17 mouse cellular contexts compared by ENCODE assay signal in genomic region chr2:131460946-131461682, GRCm38 (mm10). TPM values are rescaled to one million over a fixed set of nuclear protein-coding genes. Genes with fewer than 3 reads are reported as not detected.
DNase-seq lines count a peak whose midpoint lies in the region; ATAC-seq and TF ChIP-seq lines count a peak whose summit lies in the region.
"Had no signal": no experiment of that assay in that cellular context is flagged by ENCODE, and none has a peak within 500 bp of the region (broad histone marks: within the 10 kb centered on the region; RNA-seq: fewer than 3 reads in every experiment).

No protein-coding gene starts in this region.

- TF ChIP-seq POLR2A in heart, adult 2 months (IDR thresholded peaks at IDR 0.05; ENCODE audit: insufficient read depth, low read depth, low read length), result no peak

- TF ChIP-seq CTCF in heart, adult 2 months (IDR thresholded peaks at IDR 0.05), result no peak

- no peak for ATAC-seq in kidney, embryonic 14.5 days (ENCODE audit: low FRiP score, low TSS enrichment)
- ATAC-seq: inflammation-experienced regulatory T-cells, adult 6 months had no signal

- peak; percentile 33 for DNase-seq in kidney, adult 18-20 months
- peak; percentile 72 to 78 for DNase-seq in heart, adult 2 months
- peak; percentile 34 to 41 for DNase-seq in kidney, adult 8-10 months
- DNase-seq in lung, postnatal 36 days, result peak; percentile 57
- no peak for DNase-seq in spleen, postnatal 10 days (ENCODE audit: low spot score in 2 of 2)
- no peak for DNase-seq in frontal cortex, postnatal 14 days (ENCODE audit: low spot score in 2 of 2)
- no peak for DNase-seq in layer of hippocampus, adult 18-20 months (ENCODE audit: low spot score in 2 of 2)
- DNase-seq: cerebellum, adult 11-12 months; spleen, adult 18-20 months; thymus, adult 18-20 months had no signal

- no peak overlapping the region for H3K9ac ChIP-seq in kidney, embryonic 14.5 days (ENCODE audit: low read depth, low read length)
- H3K9ac ChIP-seq in heart, adult 2 months (ENCODE audit: low read depth, low read length), result no peak overlapping the region
- H3K9ac ChIP-seq: embryonic facial prominence, embryonic 12.5 days; limb, embryonic 12.5 days; neural tube, embryonic 12.5 days had no signal

- H3K27me3 ChIP-seq in kidney, embryonic 14.5 days (ENCODE audit: control insufficient read depth, insufficient read depth, low read length), result no peaks in the 10 kb centered on the region
- H3K27me3 ChIP-seq in heart, adult 2 months (ENCODE audit: control insufficient read depth, insufficient read depth, low read length), result no peaks in the 10 kb centered on the region
- H3K27me3 ChIP-seq: CH12.LX; embryonic facial prominence, embryonic 12.5 days; limb, embryonic 12.5 days; megakaryocyte, embryonic 14.5 days; neural tube, embryonic 12.5 days had no signal

- no peaks in the 10 kb centered on the region for H3K36me3 ChIP-seq in kidney, embryonic 14.5 days (ENCODE audit: control insufficient read depth, insufficient read depth, low read length)
- H3K36me3 ChIP-seq in heart, adult 2 months (ENCODE audit: control insufficient read depth, insufficient read depth, low read length), result no peaks in the 10 kb centered on the region; the same call in 1 of the 2 replicates
- H3K36me3 ChIP-seq: embryonic facial prominence, embryonic 12.5 days; limb, embryonic 12.5 days; neural tube, embryonic 12.5 days had no signal

- H3K4me3 ChIP-seq in kidney, embryonic 14.5 days (ENCODE audit: low read length), result no peak overlapping the region
- no peak overlapping the region for H3K4me3 ChIP-seq in heart, adult 2 months
- H3K4me3 ChIP-seq: embryonic facial prominence, embryonic 12.5 days; limb, embryonic 12.5 days; megakaryocyte, embryonic 14.5 days; neural tube, embryonic 12.5 days had no signal

- 74% methylated on average over 9 of the region's 9 CpGs for WGBS in kidney, embryonic 14.5 days
- WGBS in heart, adult 2 months, result 26% methylated on average over 9 of the region's 9 CpGs

- H3K4me1 ChIP-seq in kidney, embryonic 14.5 days (ENCODE audit: control insufficient read depth, insufficient read depth, low read length), result no peaks in the 10 kb centered on the region
- H3K4me1 ChIP-seq in heart, adult 2 months (ENCODE audit: control insufficient read depth, insufficient read depth, low read length), result peaks cover 6% of the 10 kb centered on the region
- H3K4me1 ChIP-seq: embryonic facial prominence, embryonic 12.5 days; limb, embryonic 12.5 days; neural tube, embryonic 12.5 days had no signal

- TF ChIP-seq EP300 in heart, adult 2 months (IDR thresholded peaks at IDR 0.05; ENCODE audit: insufficient read depth, low read depth, low read length), result no peak

- H3K27ac ChIP-seq in kidney, embryonic 14.5 days (ENCODE audit: low read depth, low read length), result no peak overlapping the region
- peak overlapping the region; percentile 38 for H3K27ac ChIP-seq in heart, adult 2 months
- H3K27ac ChIP-seq: embryonic facial prominence, embryonic 12.5 days; limb, embryonic 12.5 days; neural tube, embryonic 12.5 days had no signal

- H3K9me3 ChIP-seq in kidney, embryonic 14.5 days (ENCODE audit: control insufficient read depth, low read length), result peaks cover 3% of the 10 kb centered on the region; the same call in 1 of the 2 replicates
- H3K9me3 ChIP-seq: embryonic facial prominence, embryonic 12.5 days had no signal

- intact Hi-C loops in heart, adult 2 months (cut with DNase I), result loop anchor here (1.0 to 2.0 kb wide), 2 partner anchors 17 to 38 kb away; no protein-coding TSS in a partner anchor

- H3K79me2 ChIP-seq in heart, adult 2 months (replicated peaks; ENCODE audit: control insufficient read depth, insufficient read depth, low read length), result no peaks in the 10 kb centered on the region

- no peak overlapping the region for H3K4me2 ChIP-seq in kidney, embryonic 14.5 days (replicated peaks; ENCODE audit: low read depth, low read length)
- H3K4me2 ChIP-seq: embryonic facial prominence, embryonic 12.5 days; limb, embryonic 12.5 days; neural tube, embryonic 12.5 days had no signal

RNA-seq across cellular contexts. Expression of gene Smox, which starts 30.2 kb away (rescaled TPM):
- polyA plus RNA-seq in kidney, embryonic 14.5 days (2014; fragmentation: Nextera tagmentation; extraction: Ambion mirVana), result 27.4 and 29.1 TPM in 2 replicates
- 10 to 100 TPM; 23.0 to 28.1 TPM for total RNA-seq in heart, adult 2 months (2021)
- 34.8 and 39.8 TPM in 2 replicates for polyA plus RNA-seq in heart, adult 2 months (2012; rRNA removed)
- total RNA-seq in layer of hippocampus, adult 18-20 months (2021), result 10 to 100 TPM; 77.1 to 86.9 TPM

Comparison
In these comparisons a context has a peak if more than half of its experiments do, and no peak if none do; other contexts are left out.
1. DNase-seq: peak in kidney, adult 18-20 months (single experiment), heart, adult 2 months (2 of 2), kidney, adult 8-10 months (2 of 2) and lung, postnatal 36 days (single experiment); none in spleen, postnatal 10 days (0 of 2), frontal cortex, postnatal 14 days (0 of 2) and layer of hippocampus, adult 18-20 months (0 of 2).